Mouse (Mus musculus) adrenal gland, postnatal 14 days (tissue): ENCODE results near the gene Rc3h1. TPM values are rescaled to one million over a fixed set of nuclear protein-coding genes. Genes with fewer than 3 reads are reported as not detected.
A peak's percentile ranks its signal among the peaks of the same experiment; 100 is the strongest.
"Not testable (repeated sequence)": the region's sequence is repeated elsewhere in the genome, so short reads cannot be mapped to it uniquely, and the experiment has no call there.

ENCODE experiments used
- DNase-seq: peaks from one replicate; pipeline ENCODE4 v3.0.0; 2021; ENCODE audit warnings: mixed read lengths
- total RNA-seq: library from RNA; stranded (reverse); gene quantifications from 2 replicates; pipeline ENCODE4 v1.2.3, GENCODE M21; 2021

Gene Rc3h1
- total RNA-seq, 1 experiment from 2014 or later: 46.1 TPM

- DNase-seq: no peak
These were observed 57.0 kb downstream of the Rc3h1 start for GRCm38 (mm10) chr1:160963199-160963598.

DNA sequence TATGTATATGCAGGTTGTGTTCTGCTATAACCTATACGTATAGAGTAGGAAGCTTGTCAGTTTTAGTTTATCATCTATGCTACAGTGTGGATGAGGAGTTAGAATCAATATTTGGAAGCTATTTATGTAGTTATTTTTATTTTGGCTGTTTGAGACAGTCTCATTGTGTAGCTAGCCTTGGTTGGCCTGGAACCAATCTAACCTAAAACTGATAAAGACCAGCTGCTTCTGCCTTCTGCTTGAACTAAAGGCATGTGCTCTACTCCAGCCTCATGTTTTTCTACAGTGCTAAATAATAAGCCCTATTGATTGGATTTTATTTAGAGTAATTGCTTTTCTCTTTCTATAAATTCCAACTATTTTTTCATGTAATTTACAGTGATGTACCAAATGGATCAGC, 61.0 kb downstream of the Rc3h1 start:
- no peak for DNase-seq

GRCm38 (mm10) chr1:160968643-160969042, 62.4 kb downstream of the Rc3h1 start:
- DNase-seq: no peak

DNA sequence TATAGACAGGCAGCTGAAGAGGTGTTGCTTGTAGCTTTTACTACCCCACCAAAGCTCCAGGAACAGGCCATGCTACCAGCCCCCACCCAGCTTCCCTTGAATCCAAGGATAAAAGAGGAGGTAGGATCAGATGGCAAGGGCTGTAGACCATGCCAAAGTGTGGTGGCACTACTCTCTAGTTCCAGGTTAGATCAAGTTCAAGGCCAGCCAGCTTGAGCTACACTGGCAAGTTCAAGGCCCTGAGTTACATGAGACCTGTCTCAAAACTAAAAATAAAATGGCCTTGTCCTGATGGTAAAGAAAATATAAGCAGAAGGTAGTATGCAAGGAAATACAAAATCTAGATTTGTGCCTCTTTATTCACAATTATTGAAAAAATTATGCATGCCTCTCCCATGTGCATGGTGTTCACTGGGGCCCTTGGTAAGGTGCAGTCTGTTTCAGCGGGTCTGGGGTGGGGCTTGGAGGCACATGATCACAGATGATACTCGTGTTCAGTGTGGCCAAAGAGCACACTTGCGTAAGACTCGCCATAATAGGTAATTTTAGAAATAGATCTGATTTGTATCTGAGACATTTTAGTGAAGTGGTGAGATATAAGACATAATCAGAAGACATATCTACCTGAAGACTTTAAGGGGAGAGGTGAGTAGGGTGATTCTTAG, 72.0 kb downstream of the Rc3h1 start, which contains the start of gene Serpinc1:
Gene Serpinc1 (plus strand): TSS at position 515 of the 665 bp plus-strand sequence.
- no peak for DNase-seq

GRCm38 (mm10) chr1:160980021-160980420, 73.8 kb downstream of the Rc3h1 start:
- DNase-seq: no peak

- no peak for DNase-seq
These were observed 74.5 kb downstream of the Rc3h1 start for GRCm38 (mm10) chr1:160980537-160981234.

GRCm38 (mm10) chr1:160981337-160981736, 75.1 kb downstream of the Rc3h1 start:
- no peak for DNase-seq

DNA sequence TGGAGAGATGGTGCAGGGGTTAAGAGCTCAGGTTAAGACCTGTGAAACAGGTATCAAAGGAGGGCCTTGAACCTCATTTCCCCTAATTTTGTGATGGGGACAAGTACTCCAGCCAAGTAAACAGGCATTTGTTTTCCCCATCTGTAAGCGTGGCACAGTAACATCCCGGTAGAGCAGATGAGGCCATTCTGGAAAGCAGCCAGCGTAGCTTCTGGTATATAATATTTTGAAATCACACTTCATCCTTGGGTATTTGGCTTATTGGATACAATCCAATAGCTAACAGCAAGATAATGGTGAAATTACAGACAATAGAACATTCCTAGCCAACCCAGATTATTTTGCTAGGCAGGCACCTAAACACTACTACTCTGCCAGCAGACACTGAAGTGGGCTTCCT, 76.7 kb downstream of the Rc3h1 start:
- DNase-seq: peak; percentile 23

- DNase-seq: not testable (repeated sequence)
These were observed 78.5 kb downstream of the Rc3h1 start for GRCm38 (mm10) chr1:160984731-160985130.

DNA sequence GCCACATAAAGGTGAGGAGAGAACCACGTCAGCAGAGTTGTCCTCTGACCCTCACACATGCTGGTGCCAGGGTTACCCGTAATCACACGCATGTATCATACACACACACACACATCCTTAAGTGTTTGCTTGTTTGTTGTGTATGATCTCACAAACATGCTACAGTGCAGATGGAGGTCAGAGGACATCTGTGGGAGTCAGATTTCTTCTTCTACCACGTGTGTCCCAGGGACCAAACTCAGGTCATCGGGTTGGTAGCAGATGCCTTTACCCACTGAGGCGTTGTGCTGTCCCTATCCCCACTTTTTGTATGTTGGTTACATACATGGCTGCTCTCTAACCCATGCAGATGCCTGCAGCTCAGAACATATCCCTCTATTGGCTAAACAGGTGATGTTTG, 79.3 kb downstream of the Rc3h1 start:
- no peak for DNase-seq

DNA sequence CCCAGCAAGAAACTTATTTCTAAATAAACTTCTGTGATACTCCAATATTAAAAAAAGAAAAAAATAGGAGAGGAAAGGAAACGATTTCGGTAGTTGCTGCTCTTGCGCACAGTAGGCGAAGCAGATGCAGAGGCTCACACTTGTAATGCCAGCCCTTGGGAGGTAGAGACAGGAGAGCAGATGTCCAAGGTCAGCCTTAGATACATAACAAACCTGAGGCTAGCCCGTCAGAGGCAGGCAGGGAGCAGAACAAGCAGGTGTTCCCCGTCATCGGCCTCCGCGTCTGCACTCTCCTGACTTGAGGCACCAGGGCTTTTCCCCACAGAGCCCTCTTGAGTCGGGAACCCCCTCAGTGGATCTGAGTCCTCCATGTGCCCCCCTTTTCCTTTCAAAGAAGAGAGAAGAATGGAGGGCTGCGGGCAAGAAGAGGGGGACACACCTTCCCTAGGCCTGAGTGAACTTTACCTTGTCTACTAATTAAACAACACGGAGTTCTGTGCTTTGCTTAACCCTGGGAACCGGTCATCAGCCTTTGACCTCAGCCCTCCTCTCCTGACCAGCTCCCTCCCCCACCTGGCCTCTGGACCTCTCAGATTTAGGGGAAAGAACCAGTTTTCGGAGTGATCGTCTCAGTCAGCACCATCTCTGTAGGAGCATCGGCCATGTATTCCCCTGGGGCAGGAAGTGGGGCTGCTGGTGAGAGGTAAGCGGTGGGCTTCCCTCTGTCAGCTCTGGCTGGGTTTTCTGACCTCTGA, 80.8 kb downstream of the Rc3h1 start:
- DNase-seq: no peak

GRCm38 (mm10) chr1:160989395-160989794, 83.2 kb downstream of the Rc3h1 start:
- DNase-seq: no peak

GRCm38 (mm10) chr1:160993851-160994250, 87.6 kb downstream of the Rc3h1 start:
- no peak for DNase-seq

GRCm38 (mm10) chr1:161004942-161005341, 98.7 kb downstream of the Rc3h1 start:
- DNase-seq: no peak

DNA sequence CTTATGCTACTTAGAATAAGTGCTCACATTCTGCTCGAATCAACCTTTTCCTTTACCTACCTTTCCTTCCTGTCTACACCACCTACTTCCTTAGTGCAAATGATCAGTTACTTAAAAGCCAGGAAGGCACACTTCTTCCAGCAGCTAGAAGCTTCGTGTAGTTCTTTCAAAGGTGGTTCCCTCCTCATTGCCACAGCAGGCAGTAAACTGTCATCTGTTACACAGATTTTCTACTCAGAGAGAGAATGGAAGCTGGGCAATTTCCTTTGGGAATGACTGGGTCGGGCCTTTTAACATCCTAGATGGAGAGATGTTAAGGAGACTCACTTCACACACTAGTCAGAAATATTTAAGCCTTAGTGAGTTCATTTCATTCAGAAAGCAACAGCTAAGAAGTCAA, 99.3 kb downstream of the Rc3h1 start:
- no peak for DNase-seq

DNA sequence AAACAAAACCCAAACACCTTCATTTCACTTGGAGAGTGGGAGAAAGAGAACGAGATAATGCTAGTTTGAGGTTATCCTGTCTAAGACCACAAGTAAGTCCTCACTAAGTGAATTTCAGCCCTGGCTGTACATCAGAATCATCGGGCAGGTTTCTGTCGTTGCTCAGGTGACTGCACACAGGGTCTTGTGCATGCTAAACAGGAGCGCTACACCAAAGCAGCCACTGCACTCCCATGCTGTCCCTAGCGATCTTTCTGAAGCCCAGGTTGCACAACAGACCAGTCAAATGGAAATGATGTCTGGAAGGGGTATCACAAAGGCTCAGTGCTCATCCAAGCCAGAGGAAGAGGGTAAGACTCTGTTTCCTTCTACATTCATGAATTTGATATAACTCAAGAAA, 100.3 kb downstream of the Rc3h1 start:
- DNase-seq: no peak

- no peak for DNase-seq
These were observed 101.8 kb downstream of the Rc3h1 start for GRCm38 (mm10) chr1:161008038-161008437.

GRCm38 (mm10) chr1:161010436-161010835, 104.2 kb downstream of the Rc3h1 start:
- DNase-seq: no peak

GRCm38 (mm10) chr1:161016378-161016777, 110.2 kb downstream of the Rc3h1 start:
- no peak for DNase-seq

- DNase-seq: no peak
These were observed 113.8 kb downstream of the Rc3h1 start for GRCm38 (mm10) chr1:161020051-161020450.
